Mouse (Mus musculus): ENCODE measurements at regions not wholly inside any gene's neighbourhood (a gene's known extent, or its start where the extent isn't known, plus 50 kb on each side); places are given as distances from the start of the nearest gene placed in this dataset.

DNA sequence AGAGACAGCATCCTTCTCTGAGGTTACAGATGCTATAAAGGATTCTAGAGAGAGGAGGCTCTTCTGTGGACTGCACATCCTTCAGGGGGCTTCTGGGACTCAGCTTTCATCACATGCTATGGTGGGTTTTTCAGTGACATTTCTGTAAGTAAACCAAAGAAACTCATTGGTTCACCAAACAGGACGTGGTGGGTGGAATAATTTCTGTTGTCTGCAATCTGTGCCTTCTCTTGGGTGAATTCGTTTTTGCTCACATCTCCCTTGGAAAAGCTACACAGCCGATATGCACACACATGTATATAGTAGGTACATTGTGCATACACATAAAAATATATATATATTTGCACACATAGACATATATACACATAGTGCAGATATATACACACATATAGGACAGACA is 110.2 kb downstream of the Chst1 start:
- DNase-seq (ENCODE audit: low spot score): no peak

GRCm38 (mm10) chr2:92711122-92711777 is 111.7 kb downstream of the Chst1 start:
- no peak for DNase-seq (ENCODE audit: low spot score)

GRCm38 (mm10) chr2:92712266-92713144 is 113.0 kb downstream of the Chst1 start:
- no peak for DNase-seq (ENCODE audit: low spot score)

- no peak for DNase-seq (ENCODE audit: low spot score)
These were observed 118.2 kb downstream of the Chst1 start for GRCm38 (mm10) chr2:92717706-92718105.

- no peak for DNase-seq (ENCODE audit: low spot score)
These were observed 122.4 kb downstream of the Chst1 start for GRCm38 (mm10) chr2:92721951-92722350.

DNA sequence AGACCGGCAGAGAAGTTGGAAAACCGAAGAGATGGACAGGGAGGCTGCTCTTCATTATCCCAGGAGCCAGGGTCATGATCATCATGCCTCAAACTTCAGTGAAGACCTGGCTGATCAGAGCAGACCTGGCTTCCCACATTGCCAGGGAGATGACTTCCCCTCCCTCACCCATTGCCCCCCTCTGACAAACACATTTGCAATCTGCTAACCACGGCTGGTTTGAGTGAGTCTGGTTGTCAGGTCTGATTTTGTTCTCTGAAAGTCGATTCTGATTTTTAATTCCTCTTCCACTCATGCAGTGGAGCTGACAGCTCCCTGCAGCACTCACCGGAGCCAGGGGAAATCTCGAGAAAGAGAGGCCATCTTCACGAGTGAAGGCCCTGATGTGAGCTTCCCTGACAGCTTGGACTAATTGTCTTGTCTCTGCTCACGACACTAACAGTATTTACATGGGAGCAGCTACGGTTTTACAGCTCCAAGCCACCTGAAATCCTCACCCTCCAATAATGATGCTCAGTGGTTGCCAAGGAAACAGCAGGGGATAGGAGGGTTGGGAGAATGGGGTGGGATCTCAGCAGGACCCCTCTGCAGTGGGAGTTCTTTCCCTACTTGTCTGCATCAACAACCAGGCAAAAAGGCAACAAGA is 124.2 kb downstream of the Chst1 start:
- no peak for DNase-seq (ENCODE audit: low spot score)

DNA sequence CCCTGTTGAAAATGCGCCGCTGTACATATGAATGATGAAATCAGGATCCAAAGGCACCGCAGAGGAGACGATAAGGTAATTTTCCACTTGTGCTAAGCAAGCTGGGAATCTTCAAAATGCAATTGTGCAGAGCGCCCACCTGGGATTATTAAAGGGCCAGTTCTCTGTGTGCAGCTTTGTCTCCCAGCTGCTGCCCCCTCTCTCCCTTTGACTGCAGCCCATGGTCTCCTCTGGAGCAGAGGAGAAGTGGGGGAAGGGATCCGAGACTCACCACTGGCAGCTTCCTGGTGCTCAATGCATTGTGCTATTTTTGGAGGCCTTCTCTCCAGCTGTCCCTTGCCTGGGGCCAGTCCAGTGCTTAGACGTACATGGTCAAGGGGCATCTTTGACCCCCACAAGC is 127.1 kb downstream of the Chst1 start:
- DNase-seq (ENCODE audit: low spot score): no peak

DNA sequence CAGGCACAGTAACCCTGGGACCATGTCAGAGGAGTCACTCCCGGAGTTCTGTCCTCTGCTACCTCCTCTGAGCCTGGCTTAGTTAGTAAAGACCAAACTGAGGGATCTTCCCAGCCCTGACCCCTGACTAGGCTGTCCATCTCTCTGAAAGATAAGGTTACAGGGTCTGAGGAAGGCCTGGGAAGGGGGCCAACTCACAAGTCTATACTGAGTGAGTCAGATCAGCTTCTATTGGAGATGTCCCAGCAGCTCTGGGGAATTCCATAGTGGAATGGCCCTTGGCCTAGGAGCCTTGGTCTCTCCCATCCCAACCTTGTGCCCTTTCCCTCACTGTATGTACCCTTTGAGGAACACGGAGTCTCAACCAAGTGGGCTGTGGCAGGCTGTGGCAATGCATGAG is 127.7 kb downstream of the Chst1 start:
- no peak for DNase-seq (ENCODE audit: low spot score)

GRCm38 (mm10) chr2:92728388-92728787 is 128.9 kb downstream of the Chst1 start:
- no peak for DNase-seq (ENCODE audit: low spot score)

- DNase-seq (ENCODE audit: low spot score): no peak
These were observed 130.9 kb downstream of the Chst1 start for GRCm38 (mm10) chr2:92730371-92730770.

DNA sequence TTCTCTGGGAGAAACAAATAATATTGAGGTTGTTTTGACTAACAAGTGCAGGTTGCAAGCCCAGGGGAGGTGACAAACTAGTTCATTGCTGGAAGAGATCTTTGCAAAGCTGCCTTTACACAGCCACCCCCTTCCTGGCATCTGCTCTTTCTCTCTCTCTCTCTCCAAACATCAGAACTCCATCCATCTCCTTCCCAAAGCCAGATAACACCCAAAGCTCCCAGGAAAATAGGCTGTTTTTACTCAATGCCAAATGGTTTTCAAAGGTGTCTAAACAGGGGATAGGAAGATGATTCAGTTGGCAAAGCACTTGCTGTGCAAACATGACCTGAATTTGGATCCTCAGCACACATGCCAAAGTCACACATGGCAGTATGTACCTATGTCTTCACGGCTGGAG is 133.9 kb downstream of the Chst1 start:
- DNase-seq (ENCODE audit: low spot score): no peak

DNA sequence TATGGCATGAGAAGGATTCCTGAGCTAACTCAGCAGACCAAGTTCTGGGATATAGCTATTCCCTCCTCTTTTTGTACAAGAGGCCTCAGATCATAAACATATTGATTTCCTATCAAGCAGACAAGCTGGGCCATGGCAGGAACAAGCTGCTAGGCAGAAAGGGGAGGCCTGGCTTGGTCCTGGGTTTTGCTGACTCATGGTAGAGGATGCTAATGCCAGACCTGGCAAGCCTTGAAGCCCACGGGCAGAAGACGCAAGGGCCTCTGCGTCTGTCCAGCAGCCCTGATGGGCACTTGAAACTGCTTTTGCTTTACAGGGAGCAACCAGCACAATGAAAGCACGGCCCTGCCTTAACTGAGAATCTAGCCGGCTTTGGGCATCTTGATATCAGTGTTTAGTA is 136.3 kb downstream of the Chst1 start:
- no peak for DNase-seq (ENCODE audit: low spot score)

- no peak for DNase-seq (ENCODE audit: low spot score)
These were observed 137.8 kb downstream of the Chst1 start for GRCm38 (mm10) chr2:92737301-92737700.

DNA sequence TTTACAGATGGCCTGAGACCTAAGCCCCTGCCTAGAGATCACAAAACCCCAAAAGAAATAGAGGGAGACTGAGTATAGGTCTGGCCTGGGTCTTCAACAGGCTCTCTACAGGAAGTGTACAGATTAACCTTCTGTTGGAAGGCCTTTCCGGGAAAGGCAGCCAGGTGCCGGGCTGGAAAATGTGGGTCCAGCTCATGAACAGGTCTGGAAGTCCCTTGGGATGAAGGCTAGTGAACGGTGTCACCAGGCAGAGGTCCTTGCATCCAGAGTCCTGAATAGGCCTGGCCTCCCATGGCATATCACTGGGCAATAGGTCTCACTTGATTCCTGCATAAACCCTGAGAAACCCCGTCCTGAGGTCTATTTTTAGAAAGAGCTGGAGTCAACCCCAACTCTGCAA is 140.1 kb downstream of the Chst1 start:
- no peak for DNase-seq (ENCODE audit: low spot score)

DNA sequence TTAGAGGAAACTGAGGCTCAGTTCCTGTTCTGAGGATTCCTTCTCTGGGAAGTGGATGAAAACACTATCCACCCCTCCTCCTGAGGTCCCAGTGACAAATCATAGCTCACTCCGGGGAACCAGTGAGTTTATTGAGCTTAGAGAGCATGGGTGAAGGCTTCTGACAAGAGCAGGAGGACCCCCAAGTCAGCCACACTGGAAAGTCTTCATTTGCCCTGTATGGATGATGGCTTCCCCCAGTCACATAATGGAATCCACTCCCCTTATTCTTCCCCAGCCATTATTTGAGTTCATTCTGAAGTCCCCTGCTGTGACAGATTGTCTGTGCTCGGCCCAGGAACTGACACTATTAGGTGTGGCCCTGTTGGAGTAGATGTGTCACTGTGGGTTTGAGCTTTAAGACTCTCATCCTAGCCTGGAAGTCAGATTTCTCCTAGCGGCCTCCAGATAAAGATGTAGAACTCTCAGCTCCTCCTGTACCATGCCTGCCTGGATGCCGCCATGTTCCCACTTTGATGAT is 141.3 kb downstream of the Chst1 start:
- DNase-seq (ENCODE audit: low spot score): no peak

DNA sequence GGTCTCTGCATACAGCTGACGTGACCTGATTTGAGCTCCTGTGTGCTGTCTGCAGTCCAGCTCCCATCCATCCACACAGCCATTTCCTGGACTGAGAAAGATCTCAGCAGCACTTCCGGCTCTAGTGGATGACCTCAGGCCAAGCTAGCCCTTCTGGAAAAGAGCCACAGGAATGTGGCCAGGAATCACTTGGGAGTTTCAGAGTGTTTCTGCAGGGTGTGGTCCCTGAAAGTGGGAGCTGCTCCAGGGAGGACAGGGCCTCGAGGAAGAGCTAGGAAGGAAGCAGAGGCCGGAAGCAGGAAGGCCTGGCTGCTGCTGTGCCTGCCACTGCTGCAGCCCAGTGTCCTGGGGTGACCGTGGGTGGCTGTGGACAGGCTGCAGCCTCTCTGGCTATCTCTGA is 142.5 kb downstream of the Chst1 start:
- DNase-seq (ENCODE audit: low spot score): peak; percentile 62

DNA sequence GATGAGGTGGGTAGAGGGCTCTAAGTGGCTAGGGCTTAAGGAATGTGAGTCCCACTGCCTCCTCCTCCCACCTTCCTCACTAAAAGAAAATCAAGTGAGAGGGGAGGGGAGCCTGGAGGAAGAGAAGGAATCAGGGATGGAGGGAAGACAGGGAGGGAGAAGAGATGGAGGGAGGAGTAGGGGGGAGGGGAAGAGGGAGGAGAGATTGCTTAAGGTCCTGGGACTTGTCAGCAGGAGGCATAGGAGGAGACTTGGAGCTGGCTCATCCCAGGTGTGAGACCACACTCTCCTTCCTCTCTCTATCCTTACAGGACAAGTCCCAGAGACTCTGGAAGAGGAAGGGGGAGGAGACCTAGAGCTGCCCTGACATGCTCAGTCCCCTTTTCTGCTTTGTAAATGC is 143.2 kb downstream of the Chst1 start:
- DNase-seq (ENCODE audit: low spot score): no peak

GRCm38 (mm10) chr2:92743152-92743551 is 143.6 kb downstream of the Chst1 start:
- DNase-seq (ENCODE audit: low spot score): no peak

DNA sequence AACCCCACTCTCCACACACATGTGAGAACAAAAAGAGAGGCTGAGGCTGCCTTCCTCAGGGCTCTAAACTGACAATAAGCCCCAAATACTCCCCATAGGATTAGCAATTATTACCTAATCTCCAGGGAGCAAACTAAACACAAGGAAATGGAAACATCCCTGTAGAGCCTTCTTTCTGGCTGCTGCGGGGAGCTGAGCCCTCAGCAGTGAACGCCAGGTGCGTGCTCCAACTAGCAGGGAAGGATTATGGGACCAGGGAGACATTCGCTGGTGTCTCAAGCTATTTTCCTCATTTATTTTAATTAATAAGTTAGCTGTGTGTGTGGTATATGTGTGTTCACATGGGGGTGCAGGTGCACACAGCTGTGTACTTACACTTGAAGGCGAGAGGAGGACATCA is 144.4 kb downstream of the Chst1 start:
- DNase-seq (ENCODE audit: low spot score): no peak

GRCm38 (mm10) chr2:92747406-92747805 is 147.9 kb downstream of the Chst1 start:
- DNase-seq (ENCODE audit: low spot score): no peak

GRCm38 (mm10) chr2:92750116-92750515 is 150.6 kb downstream of the Chst1 start:
- no peak for DNase-seq (ENCODE audit: low spot score)

DNA sequence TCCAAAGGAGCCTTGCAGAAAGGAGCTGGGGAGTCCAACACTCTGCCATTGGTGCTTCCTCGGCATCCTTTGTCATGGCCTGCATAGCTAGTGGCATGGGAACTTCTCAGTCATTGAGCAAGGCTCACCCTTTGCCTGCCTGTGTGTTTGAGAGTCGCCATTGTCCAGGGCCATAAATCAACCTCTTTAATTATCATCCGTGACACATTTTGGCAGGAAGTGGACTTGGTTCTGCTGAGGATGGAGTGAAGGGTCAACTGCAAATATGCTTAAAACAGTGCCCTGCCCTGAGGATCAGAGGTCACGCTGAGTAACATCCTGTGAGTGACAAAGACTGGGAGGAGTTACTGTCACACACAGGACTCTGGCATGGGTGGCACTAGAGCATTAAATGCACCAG is 151.2 kb downstream of the Chst1 start:
- DNase-seq (ENCODE audit: low spot score): no peak

DNA sequence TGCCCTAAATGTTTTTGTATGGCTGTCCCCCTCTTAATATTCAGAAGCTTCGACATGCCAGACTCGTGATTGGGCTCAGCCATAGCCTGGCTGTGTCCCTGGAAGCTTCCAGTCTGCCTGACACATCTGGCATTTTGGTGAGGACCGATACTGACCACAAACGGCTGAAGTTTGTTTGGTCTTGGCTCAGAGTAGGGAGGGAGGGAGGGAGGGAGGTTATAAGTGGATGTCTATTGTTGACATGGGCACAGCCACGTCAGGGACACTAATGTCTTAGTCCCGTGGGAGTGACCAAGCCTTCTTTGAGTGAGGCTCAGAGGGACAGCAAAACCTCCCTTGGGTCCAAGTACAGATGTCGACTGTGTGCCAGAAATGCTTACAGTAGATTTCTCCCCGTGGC is 151.7 kb downstream of the Chst1 start:
- DNase-seq (ENCODE audit: low spot score): no peak

Data from urinary bladder, postnatal 25 days (tissue).